Mouse (Mus musculus) T-cell, adult 66 days (primary cell): ENCODE results near the gene Zc3hc1. TPM values are rescaled to one million over a fixed set of nuclear protein-coding genes. Genes with fewer than 3 reads are reported as not detected.

Experiments
- total RNA-seq, 2 experiments: library from RNA; stranded (reverse); gene quantifications; 3 replicates in 1 of 2; 4 replicates in 1 of 2; pipeline ENCODE4 v1.2.4; 2023

Gene Zc3hc1
- total RNA-seq = 10 to 100 TPM; 33.4 to 39.1 TPM

DNA sequence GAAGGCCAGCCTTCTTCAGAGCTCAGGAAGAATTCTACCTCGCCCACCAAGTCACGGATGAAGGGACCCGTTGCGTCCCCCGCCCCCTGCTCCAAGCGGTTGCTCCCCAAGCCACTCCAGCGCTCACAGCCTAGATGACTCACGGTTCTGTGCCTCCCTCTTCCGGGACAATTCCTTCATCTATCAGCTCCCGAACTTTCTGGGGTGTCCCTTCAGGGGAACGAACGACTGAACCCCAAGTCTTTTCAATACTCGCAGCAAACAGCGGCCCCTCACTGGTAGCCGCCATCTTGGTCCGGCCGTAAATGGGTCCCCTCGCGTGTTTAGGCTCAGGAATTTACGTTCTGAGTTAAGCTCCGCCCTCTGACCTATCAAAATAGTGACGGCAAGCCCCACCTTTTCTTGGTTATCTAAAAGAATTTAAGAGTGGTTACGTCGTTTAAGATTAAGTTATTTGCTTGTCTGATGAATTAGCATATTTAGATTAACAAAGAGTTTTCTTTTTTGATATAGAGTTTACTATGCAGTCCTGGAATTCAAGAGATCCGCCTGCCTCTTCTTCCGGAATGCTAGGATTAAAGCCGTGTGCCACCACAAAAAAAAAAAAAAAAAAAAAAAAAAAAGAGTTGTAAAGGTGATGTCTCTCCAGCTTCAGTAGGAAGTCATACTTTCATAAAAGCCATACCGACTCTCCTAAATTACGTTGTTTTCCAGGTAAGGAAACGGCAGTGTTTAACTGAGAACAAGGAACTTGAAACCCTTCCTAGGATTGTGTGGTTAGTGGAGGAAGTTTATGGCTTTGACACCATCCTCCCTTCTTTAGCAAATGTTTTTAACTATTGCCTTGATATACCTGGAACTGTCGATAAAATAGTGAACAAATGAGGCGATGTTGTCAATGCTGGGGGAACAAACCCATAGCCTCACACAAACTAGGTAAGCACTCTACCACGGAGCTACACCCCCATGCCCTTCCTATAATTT lies at the start of gene Zc3hc1:
Gene Zc3hc1 (minus strand): TSS at position 315 of the 984 bp plus-strand sequence.

DNA sequence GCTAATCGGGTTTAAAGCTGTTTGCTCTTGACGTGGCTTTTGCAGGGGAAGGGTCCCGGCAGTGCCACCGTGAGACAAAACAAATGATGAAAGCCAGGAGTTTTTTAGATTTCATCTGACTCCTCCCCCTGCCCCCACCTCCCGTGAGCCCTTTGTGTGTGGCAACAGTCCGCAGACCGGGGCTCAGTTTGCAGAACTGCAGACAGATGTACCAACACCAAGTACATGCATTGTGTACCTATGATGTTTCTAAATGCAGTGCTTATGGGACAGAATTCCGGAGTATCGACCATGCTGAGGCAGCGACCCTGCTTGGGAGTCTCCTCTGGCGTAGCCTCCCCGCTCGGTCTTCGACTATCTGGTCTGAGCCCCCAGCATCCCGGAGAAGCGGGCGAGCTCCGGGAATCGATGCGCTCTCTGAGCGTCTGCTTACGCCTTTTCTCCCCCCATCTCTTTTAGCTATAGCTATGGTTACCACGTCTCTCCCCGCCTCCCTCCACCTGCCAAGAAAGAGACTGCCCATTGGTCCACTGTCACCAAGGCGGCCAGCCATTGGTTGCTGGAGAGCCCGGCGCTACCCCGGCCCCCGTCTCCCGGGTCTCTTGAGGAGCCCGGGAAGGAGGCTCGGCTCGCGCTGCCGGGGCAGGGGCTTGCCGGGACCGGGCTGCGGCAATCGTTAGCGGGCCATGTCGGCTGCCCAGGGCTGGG lies 10.6 kb upstream of the Zc3hc1 start, which contains the start of gene Klhdc10:
Gene Klhdc10 (plus strand): TSS at position 561 of the 708 bp plus-strand sequence.

Other genes with a start within 250 kb of the Zc3hc1 start
- gene Ube2h, start 86.5 kb downstream of the Zc3hc1 start, total RNA-seq = 100 to 1,000 TPM; 133 to 149 TPM
- gene Klhdc10, start 10.8 kb upstream of the Zc3hc1 start, total RNA-seq = 10 to 100 TPM; 23.9 to 24.5 TPM
- gene Tmem209, start 118.8 kb upstream of the Zc3hc1 start, total RNA-seq = 10 to 100 TPM; 38.2 to 39.8 TPM
- 1 to 10 TPM in 1 of 2 experiments, under 1 TPM in 1; 0.96 to 1.2 TPM for gene Ssmem1, start 118.8 kb upstream of the Zc3hc1 start, total RNA-seq
- not detected for gene Cpa2, start 150.6 kb upstream of the Zc3hc1 start, total RNA-seq
- gene Cpa4, start 177.3 kb upstream of the Zc3hc1 start, total RNA-seq = not detected
- not detected for gene Cpa5, start 220.0 kb upstream of the Zc3hc1 start, total RNA-seq
- not detected for gene Cpa1, start 248.2 kb upstream of the Zc3hc1 start, total RNA-seq